Mouse (Mus musculus) liver, embryonic 16.5 days (tissue): ENCODE data around the gene Hspb6. TPM values are rescaled to one million over a fixed set of nuclear protein-coding genes. Genes with fewer than 3 reads are reported as not detected.

Experiments
- ATAC-seq: fragments of 200-750 bp; cut with Nextera tagmentation; 2 replicates; pipeline ENCODE4 v1.8.0; 2017; ENCODE audit warnings: low read depth, mild to moderate bottlenecking, moderate number of reproducible peaks, moderate library complexity
- H3K27ac ChIP-seq: fragments of 300-500 bp; sonication (generic); 2 replicates; pipeline ENCODE4 v1.5.1; 2014; ENCODE audit warnings: mild to moderate bottlenecking, low read length
- H3K27me3 ChIP-seq: fragments of 300-500 bp; sonication (generic); 2 replicates; pipeline ENCODE4 v1.6.1; 2014; ENCODE audit warnings: low read depth, low read length, mixed read lengths; ENCODE audit not compliant: control insufficient read depth, insufficient read depth
- H3K36me3 ChIP-seq: fragments of 300-500 bp; sonication (generic); 2 replicates; pipeline ENCODE4 v1.6.1; 2014; ENCODE audit warnings: mild to moderate bottlenecking; ENCODE audit not compliant: control insufficient read depth, insufficient read depth
- H3K4me1 ChIP-seq: fragments of 300-500 bp; sonication (generic); 2 replicates; pipeline ENCODE4 v1.6.1; 2014; ENCODE audit warnings: low read depth, low read length, mixed read lengths; ENCODE audit not compliant: control insufficient read depth
- H3K4me2 ChIP-seq: fragments of 300-500 bp; sonication (generic); 2 replicates; pipeline ENCODE4 v1.6.1; 2014; ENCODE audit warnings: low read depth, low read length, mixed read lengths
- H3K4me3 ChIP-seq: fragments of 300-500 bp; sonication (generic); 2 replicates; pipeline ENCODE4 v1.5.1; 2014; ENCODE audit warnings: low read depth, mild to moderate bottlenecking, low read length
- H3K9ac ChIP-seq: fragments of 300-500 bp; sonication (generic); 2 replicates; pipeline ENCODE4 v1.6.1; 2014; ENCODE audit warnings: low read depth, low read length
- H3K9me3 ChIP-seq: fragments of 300-500 bp; sonication (generic); replicated peaks from 2 replicates; pipeline ENCODE4 v1.6.1; 2016; ENCODE audit warnings: low read length; ENCODE audit not compliant: control insufficient read depth
- WGBS: fragments of 180-500 bp; shearing (Covaris S2); extraction: QIAGEN DNeasy Blood & Tissue Kit; methylation state at CpG from one replicate; pipeline ENCODE4 v1.1.7; 2014; ENCODE audit not compliant: insufficient replicate concordance; 5-methylcytosine and 5-hydroxymethylcytosine counted together
- polyA plus RNA-seq: library from polyadenylated mRNA; unstranded; fragments of >200 nt; fragmentation: Nextera tagmentation; extraction: Ambion mirVana; gene quantifications from 2 replicates; pipeline ENCODE4 v1.2.1, GENCODE M21; 2015

The Hspb6 gene
- polyA plus RNA-seq, 1 experiment from 2014 or later, result 6.9 TPM

GRCm38 (mm10) chr7:30588676-30589434, 36.9 kb downstream of the Hspb6 start, which contains the start of gene Kmt2b:
Gene Kmt2b, minus strand, starts transcription at chr7:30588726.
- Histone ChIP-seq H3K4me2 (peak within 1 kb of the TSS; percentile 93), H3K9ac (peak within 1 kb of the TSS; percentile 99), H3K4me1 (peaks cover 22% of the 10 kb centered on the region), H3K27ac (peak within 1 kb of the TSS; percentile 87), H3K36me3 (peaks cover 28% of the 10 kb centered on the region), H3K9me3 (no peaks in the 10 kb centered on the region), H3K4me3 (peak within 1 kb of the TSS; percentile 95), H3K27me3 (no peaks in the 10 kb centered on the region)
- under 1% methylated on average over 53 of the region's 68 CpGs for WGBS
- peak; percentile 95 for ATAC-seq

DNA sequence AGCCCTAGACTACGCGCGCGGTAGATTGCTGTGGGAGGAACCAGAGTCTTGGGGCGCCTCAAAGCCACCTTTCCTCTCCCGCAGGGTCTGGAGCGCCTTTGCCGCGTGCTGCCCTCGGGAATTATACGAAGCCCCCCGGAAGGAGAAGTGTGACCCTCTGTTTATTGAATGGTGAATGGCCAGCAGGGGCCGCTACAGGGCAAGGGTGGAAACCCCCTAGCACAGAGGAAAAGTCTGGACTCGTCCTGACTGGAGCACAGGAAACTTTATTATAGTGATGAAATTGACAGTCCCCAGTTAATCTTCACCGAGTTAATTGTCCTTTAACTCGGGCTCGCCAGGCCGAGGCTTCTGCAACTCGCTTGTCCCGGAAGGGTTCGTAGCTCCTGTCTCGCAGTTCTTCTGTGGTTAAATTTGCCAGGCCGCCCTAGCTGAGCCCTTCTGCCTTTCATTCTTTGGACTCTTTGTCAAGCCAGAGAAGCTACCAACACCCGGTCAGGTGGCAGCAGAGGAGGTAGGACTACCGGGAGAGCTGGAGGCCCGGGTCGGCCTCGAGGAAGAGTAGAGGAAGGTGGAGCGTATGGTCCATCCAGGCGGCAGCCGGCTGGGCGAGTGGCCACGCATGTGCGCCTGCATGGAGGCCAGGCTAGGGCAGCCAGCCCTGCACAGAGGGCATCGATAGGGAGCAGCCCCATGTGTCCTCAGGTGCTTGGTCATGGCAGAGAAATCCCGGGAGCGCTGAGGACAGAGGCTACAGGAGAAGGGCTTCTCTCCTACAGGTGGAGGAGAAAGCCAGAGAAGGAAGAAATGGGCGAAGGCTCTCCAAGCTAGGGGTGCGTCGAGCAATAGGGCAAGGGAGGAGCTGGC, 37.7 kb downstream of the Hspb6 start:
- H3K4me2 ChIP-seq, result peak overlapping the region; percentile 93
- H3K27ac ChIP-seq, result peak overlapping the region; percentile 87
- H3K9me3 ChIP-seq, result no peaks in the 10 kb centered on the region
- ATAC-seq, result peak; percentile 33
- 29% methylated on average over 40 of the region's 40 CpGs for whole genome bisulfite sequencing
- H3K4me1 ChIP-seq, result peaks cover 24% of the 10 kb centered on the region
- H3K9ac ChIP-seq, result peak overlapping the region; percentile 99
- peak overlapping the region; percentile 95 for H3K4me3 ChIP-seq
- peaks cover 20% of the 10 kb centered on the region for H3K36me3 ChIP-seq
- H3K27me3 ChIP-seq, result no peaks in the 10 kb centered on the region

DNA sequence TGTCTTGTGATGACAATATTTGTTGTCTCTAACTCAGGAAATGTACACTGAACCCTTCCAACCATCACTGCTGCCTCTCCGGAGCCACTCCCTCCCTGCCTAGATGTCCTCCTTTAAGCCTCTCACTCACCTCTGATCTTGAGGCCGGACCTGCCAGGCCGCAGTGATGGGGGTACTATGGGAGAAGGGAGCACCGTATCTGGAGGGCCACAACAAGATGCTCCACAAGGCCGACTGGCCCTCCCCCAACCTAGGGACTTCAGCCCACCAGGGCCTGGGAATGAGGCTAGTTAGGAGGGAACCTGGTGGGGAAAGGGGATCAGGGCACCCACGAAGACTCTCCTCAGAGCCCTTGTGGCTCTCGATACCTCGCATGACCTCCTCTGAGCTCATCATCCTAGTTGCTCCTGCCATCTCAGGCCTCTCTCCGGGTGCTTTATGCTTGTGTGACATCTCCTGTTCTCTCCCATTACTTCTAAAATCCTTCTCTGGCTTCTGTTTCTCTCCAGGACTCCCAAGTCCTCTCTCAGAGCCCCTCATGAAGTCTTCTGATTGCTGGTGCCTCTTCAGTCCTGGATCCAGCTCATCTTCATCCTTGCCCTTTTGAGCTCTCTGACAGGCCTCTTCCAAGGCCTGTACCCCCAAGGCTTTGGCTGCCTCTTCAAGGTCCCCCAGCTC, 39.1 kb downstream of the Hspb6 start:
- no peak overlapping the region for H3K4me2 ChIP-seq
- H3K4me3 ChIP-seq, result no peak overlapping the region
- H3K4me1 ChIP-seq, result peaks cover 24% of the 10 kb centered on the region
- ATAC-seq, result no peak
- WGBS, result 70% methylated on average over 9 of the region's 9 CpGs
- H3K9me3 ChIP-seq, result no peaks in the 10 kb centered on the region
- H3K27ac ChIP-seq, result no peak overlapping the region
- no peaks in the 10 kb centered on the region for H3K27me3 ChIP-seq
- peaks cover 6% of the 10 kb centered on the region for H3K36me3 ChIP-seq
- H3K9ac ChIP-seq, result no peak overlapping the region

- Histone ChIP-seq H3K4me2 (no peak overlapping the region), H3K9me3 (no peaks in the 10 kb centered on the region), H3K36me3 (peaks cover 1% of the 10 kb centered on the region), H3K4me3 (no peak overlapping the region), H3K27ac (no peak overlapping the region), H3K9ac (no peak overlapping the region), H3K4me1 (peaks cover 23% of the 10 kb centered on the region), H3K27me3 (no peaks in the 10 kb centered on the region)
- ATAC-seq, result no peak
- WGBS, result 79% methylated on average over 4 of the region's 4 CpGs
Observed at GRCm38 (mm10) chr7:30591605-30591951, 39.6 kb downstream of the Hspb6 start.

DNA sequence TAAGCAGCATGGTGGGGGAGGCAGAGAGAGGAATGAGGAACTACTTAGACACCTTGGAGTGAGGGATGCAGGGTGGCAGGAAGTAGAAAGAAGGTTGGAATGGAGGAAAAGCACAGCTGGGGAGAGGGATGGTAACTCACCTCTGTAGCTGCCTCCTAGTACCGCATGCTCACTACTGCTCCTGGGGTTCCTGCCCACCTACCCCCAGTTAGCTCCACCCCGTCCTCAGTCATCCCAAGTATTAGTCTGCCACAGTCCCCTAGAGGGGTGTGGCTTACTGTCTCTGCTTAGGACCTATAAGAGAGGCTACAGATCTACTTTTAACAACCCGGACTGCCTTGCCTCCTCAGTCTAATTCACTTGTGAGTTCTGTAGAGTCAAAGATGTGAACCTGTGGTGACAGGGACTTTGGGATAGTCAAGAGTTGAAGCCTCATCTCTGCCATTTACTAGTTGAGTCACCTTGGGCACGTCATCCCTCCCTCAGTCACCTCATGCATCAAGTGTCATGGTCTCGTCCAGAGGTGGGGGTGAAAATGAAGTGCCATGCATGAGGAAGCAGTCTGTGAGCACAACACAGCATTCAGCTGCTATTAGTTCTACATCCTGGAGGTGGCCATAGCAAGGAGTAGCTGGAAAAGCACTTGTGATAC, 40.9 kb downstream of the Hspb6 start:
- Histone ChIP-seq H3K4me1 (peaks cover 10% of the 10 kb centered on the region), H3K4me3 (no peak overlapping the region), H3K27ac (no peak overlapping the region), H3K27me3 (no peaks in the 10 kb centered on the region), H3K36me3 (no peaks in the 10 kb centered on the region), H3K9ac (no peak overlapping the region), H3K4me2 (no peak overlapping the region), H3K9me3 (no peaks in the 10 kb centered on the region)
- ATAC-seq, result no peak
- WGBS, result 42% methylated on average over 5 of the region's 5 CpGs

GRCm38 (mm10) chr7:30593579-30594509, 41.9 kb downstream of the Hspb6 start:
- no peak for ATAC-seq
- Histone ChIP-seq H3K9ac (no peak overlapping the region), H3K27ac (no peak overlapping the region), H3K4me3 (no peak overlapping the region), H3K4me1 (peaks cover 10% of the 10 kb centered on the region), H3K36me3 (no peaks in the 10 kb centered on the region), H3K9me3 (no peaks in the 10 kb centered on the region), H3K4me2 (no peak overlapping the region), H3K27me3 (no peaks in the 10 kb centered on the region)
- WGBS, result 52% methylated on average over 10 of the region's 10 CpGs

DNA sequence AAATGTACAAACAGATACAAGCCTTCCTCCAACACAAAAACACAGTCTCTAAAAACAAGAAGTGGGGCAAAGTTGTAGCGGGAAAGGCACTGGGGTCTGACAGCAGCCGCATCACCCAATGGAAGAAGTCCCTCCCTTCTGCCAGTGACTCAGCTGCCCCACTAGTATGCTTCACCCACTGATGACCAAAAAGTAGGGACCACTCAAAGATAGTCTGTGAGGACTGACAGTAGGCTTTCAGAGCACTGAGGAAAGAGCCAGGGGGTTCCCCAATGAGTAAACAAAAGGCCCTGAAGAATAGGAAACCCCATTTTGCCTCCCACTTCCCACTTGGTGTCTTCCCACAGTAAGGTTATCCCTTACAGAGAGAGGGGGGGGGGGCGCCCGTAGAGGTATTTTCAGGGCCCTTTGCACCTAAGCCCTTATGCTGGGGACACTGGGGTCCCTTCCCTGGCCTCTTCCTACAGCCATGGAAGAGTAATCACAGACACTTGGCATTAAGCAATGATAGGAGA, 42.6 kb downstream of the Hspb6 start:
- 49% methylated on average over 4 of the region's 4 CpGs for WGBS
- Histone ChIP-seq H3K9ac (no peak overlapping the region), H3K27ac (no peak overlapping the region), H3K4me3 (no peak overlapping the region), H3K27me3 (no peaks in the 10 kb centered on the region), H3K4me1 (peaks cover 9% of the 10 kb centered on the region), H3K36me3 (no peaks in the 10 kb centered on the region), H3K4me2 (no peak overlapping the region), H3K9me3 (no peaks in the 10 kb centered on the region)
- ATAC-seq, result no peak

DNA sequence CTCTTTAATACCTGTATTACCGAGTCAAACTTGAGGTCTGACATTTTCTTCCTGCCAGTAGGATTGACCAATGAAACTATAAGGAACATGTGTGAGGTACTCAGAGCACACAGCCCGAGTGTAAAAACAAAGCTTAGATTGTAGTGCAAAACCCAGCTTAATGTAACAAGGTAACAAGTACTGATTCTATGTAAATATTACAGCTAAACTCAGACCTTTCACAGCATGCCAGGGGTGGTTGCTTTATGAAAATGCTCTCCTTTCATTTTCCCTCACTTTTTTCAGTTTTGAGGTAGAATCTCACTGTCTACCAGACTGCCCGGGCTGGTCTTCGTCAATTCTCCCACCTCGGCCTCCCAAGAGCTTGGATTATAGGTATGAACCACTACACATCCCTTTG, 44.1 kb downstream of the Hspb6 start:
- Histone ChIP-seq H3K9ac (no peak overlapping the region), H3K27me3 (no peaks in the 10 kb centered on the region), H3K27ac (no peak overlapping the region), H3K4me3 (no peak overlapping the region), H3K9me3 (no peaks in the 10 kb centered on the region), H3K4me2 (no peak overlapping the region), H3K4me1 (peaks cover 12% of the 10 kb centered on the region), H3K36me3 (no peaks in the 10 kb centered on the region)
- WGBS, result 64% methylated on average over 5 of the region's 5 CpGs
- ATAC-seq, result no peak
